Mouse (Mus musculus): Measurements from ENCODE around the gene Cyp39a1. TPM values are rescaled to one million over a fixed set of nuclear protein-coding genes. Genes with fewer than 3 reads are reported as not detected.

Gene Cyp39a1
- 24.8 and 27.3 TPM in 2 replicates for polyA plus RNA-seq (2015; fragmentation: Nextera tagmentation; extraction: Ambion mirVana)

DNA sequence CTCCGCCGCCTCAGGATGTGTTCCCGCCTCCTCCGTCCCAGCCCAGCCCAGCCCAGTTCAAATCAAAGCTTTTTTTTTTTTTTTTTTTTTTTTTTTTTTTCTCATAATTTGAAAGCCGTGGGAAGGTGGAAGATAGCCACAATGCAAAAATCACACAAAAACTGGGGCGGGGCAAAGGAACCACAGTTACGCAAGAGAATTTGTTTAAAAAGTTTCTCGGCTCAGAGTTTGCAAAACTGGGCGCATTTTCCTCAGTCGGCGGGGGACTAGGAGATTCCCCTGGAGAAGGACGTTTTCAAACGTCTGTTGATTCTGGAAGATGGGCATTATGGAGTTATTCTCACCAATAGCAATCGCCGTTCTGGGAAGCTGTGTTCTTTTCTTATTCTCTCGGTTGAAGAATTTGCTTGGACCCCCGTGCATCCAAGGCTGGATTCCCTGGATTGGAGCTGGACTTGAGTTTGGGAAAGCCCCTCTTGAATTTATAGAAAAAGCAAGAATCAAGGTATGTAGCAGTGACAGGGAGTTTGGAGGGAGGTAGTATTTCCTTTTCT lies at the start of gene Cyp39a1:
Gene Cyp39a1 (plus strand): TSS at position 136 of the 554 bp plus-strand sequence.
- Histone ChIP-seq H3K27ac (peak within 1 kb of the TSS; percentile 49; the same call in 1 of the 2 replicates), H3K9me3 (replicated peaks) (no peaks in the 10 kb centered on the region), H3K36me3 (no peaks in the 10 kb centered on the region), H3K27me3 (no peaks in the 10 kb centered on the region), H3K4me2 (peak within 1 kb of the TSS; percentile 83), H3K4me1 (peaks cover 22% of the 10 kb centered on the region), H3K9ac (peak within 1 kb of the TSS; percentile 63), H3K4me3 (replicated peaks) (peak within 1 kb of the TSS; percentile 60)
- ATAC-seq (replicated peaks; ENCODE audit: low FRiP score) = no peak; the same call in 1 of the 2 replicates
- under 1% methylated on average over 17 of the region's 17 CpGs for WGBS

DNA sequence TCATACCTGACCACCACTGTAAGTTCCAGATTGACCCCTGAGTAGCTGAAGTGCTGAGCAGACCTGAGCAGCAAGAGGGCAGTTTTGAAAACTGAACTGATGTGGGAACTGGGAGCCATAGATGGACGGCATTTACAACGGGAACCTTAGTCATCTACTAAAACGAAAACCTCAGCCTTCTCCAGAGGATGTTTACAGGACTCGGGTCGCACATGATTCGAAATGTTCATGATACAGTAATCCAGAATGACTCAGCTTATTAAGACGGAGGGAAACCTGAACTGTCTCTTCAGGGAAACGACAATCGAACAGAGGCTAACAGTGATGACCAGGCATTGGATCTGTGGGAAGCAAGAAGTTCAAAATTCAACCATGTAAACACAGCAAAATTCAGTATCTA lies 48.1 kb upstream of the Cyp39a1 start:
- Histone ChIP-seq H3K36me3 (no peaks in the 10 kb centered on the region), H3K9me3 (replicated peaks) (no peaks in the 10 kb centered on the region), H3K9ac (no peak overlapping the region), H3K27ac (no peak overlapping the region), H3K4me2 (no peak overlapping the region), H3K27me3 (no peaks in the 10 kb centered on the region), H3K4me3 (replicated peaks) (no peak overlapping the region), H3K4me1 (no peaks in the 10 kb centered on the region)
- no peak for ATAC-seq (replicated peaks; ENCODE audit: low FRiP score)
- WGBS = 86% methylated on average over 9 of the region's 9 CpGs

DNA sequence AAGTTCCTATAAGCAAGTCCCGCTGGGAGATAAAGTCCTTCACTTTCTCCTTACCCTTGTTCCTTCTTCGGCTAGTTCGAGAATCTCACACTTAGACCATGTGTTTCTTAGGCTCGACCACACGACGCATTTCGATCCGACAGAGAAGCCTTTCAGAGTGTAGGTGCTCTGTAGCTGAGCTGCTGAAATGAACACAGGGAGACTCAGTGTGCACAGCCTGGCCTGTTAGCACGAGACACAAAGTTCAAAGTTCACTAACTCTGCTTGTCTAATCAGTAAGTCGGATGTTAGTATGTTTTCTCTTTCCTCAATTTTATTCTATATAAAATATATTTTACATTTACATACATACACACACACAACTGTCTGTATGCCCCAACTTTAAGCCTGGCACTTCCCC lies 45.1 kb upstream of the Cyp39a1 start:
- Histone ChIP-seq H3K9me3 (replicated peaks) (no peaks in the 10 kb centered on the region), H3K27ac (no peak overlapping the region)
- ATAC-seq (replicated peaks; ENCODE audit: low FRiP score) = no peak

DNA sequence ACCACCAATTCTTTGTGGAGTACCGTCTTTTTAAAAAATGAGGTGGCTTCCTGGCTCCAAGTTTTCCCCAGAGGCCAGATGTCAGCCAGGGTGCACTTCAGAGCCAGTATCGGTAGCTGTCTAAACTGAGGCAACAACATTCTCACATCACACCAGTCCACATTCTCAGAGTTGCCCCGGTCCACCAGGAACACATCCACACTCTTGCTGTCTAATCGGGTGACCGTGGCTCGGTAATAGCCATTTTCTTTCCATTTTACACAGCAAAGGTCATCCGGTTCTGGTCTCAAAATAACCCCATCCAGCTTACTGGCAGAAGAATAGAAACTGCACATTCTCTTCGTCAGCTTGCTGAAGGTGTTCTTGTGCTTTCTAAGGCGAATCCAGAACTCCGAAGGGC lies 39.0 kb upstream of the Cyp39a1 start:
- Histone ChIP-seq H3K4me3 (replicated peaks) (no peak overlapping the region), H3K4me2 (no peak overlapping the region), H3K9ac (no peak overlapping the region), H3K27ac (no peak overlapping the region), H3K9me3 (replicated peaks) (peaks cover 6% of the 10 kb centered on the region; the same call in 1 of the 2 replicates), H3K36me3 (no peaks in the 10 kb centered on the region), H3K4me1 (peaks cover 16% of the 10 kb centered on the region), H3K27me3 (peaks cover 40% of the 10 kb centered on the region)
- 91% methylated on average over 10 of the region's 10 CpGs for WGBS
- no peak for ATAC-seq (replicated peaks; ENCODE audit: low FRiP score)

More for the DNA sequence above, 45.1 kb upstream of the Cyp39a1 start:
- Histone ChIP-seq H3K4me2 (no peak overlapping the region), H3K36me3 (no peaks in the 10 kb centered on the region), H3K4me1 (no peaks in the 10 kb centered on the region), H3K4me3 (replicated peaks) (no peak overlapping the region), H3K9ac (no peak overlapping the region), H3K27me3 (no peaks in the 10 kb centered on the region)
- WGBS = 86% methylated on average over 10 of the region's 10 CpGs

DNA sequence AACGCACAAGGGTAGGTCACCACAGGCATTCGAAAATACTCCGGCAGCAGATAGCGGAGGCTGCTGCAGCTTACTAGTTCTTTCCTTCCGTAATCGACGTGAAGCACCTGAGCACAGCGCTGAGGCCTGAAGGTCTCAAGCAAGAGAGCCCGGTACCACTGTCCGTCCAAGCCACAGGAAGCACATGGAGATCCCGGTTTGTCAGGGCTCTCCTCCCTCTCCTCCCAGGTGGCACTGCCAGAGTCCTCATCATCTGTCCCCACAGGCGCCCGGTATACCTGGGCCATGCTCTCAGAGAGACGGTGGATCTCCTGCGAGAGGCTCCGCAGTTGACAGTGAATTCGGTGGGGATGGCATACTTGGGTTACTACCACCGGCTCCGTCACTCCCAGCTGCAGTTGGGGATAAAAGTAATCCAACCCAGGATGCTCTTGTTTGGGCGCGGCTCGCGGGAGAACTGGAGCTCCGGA lies 38.2 kb upstream of the Cyp39a1 start:
- peak overlapping the region; percentile 83 for H3K4me2 ChIP-seq

DNA sequence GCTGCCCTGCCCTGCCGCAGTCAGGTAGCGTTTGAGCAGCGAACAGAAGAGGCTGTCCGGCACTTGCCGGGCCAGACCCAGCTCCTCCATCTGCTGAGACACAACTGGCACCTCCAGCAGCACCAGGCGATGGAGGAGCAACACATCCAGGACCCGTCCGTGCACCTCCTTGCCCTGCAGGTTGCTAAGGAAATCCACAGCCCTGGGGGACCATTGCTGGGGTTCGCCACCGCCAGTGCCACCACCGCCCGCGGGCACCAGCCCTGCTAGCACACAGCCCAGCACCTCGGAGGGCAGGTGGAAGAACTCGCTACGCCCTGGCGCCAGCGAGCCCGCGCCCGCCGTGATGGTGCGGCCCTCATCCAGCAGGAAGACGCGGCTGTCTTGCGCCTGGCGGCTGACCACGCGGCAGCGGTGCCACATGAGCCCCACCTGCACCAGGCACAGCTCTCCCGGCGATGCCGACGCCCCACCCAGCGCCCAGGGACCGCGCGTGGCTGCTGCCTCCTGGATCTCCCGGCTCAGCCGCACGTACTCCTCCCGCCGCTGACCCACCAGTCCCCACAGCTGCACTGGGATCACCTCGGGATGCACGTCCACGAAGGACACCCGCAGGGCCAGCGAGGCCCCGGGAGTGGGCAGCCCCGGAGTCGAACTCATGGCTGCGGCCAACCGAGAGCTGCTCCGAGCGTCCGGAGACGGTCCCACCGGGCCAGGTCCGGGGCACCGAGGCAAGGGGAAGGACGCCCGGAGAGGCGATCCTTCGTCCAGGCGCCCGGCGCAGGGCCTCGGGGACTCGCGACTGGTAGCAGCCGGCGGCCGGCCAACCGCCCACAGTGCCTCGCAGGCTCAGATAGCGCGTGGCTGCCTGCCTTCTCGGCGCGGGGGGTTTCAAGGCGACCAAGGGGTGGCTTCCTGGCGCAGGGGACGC lies 37.5 kb upstream of the Cyp39a1 start, which contains the start of gene Tdrd6:
Gene Tdrd6 (minus strand): TSS at position 804 of the 931 bp plus-strand sequence.
- Histone ChIP-seq H3K9me3 (replicated peaks) (peaks cover 6% of the 10 kb centered on the region; the same call in 1 of the 2 replicates), H3K4me2 (peak within 1 kb of the TSS; percentile 83), H3K4me3 (replicated peaks) (peak within 1 kb of the TSS; percentile 46), H3K9ac (peak within 1 kb of the TSS; percentile 19; the same call in 1 of the 2 replicates), H3K36me3 (no peaks in the 10 kb centered on the region), H3K27ac (no peak within 1 kb of the TSS), H3K27me3 (peaks cover 40% of the 10 kb centered on the region), H3K4me1 (peaks cover 16% of the 10 kb centered on the region)
- WGBS = 3% methylated on average over 83 of the region's 83 CpGs
- peak; percentile 77 for ATAC-seq (replicated peaks; ENCODE audit: low FRiP score)

More for the DNA sequence above, 38.2 kb upstream of the Cyp39a1 start:
- Histone ChIP-seq H3K9ac (no peak overlapping the region), H3K4me3 (replicated peaks) (peak overlapping the region; percentile 46), H3K9me3 (replicated peaks) (peaks cover 6% of the 10 kb centered on the region; the same call in 1 of the 2 replicates), H3K27me3 (peaks cover 40% of the 10 kb centered on the region), H3K27ac (no peak overlapping the region), H3K36me3 (no peaks in the 10 kb centered on the region), H3K4me1 (peaks cover 16% of the 10 kb centered on the region)
- no peak; the same call in 1 of the 2 replicates for ATAC-seq (replicated peaks; ENCODE audit: low FRiP score)
- 23% methylated on average over 24 of the region's 24 CpGs for WGBS

DNA sequence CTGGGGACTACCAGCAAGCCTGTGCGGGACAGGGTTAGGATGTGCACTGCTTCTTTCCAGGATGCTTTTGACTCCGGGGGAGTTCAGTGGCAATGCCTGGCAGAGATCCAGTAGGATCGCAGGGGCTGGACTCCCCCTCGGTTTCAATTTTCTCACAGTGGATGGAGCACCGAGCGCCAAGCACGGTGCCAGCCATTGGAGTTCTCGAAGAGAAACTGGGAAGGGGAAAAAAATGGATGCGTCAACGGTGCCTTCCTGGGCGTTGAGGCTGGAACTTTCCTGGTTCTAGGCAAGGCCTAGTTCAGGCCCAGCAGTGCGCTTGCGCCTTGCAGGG lies 36.8 kb upstream of the Cyp39a1 start:
- Histone ChIP-seq H3K27me3 (peaks cover 40% of the 10 kb centered on the region), H3K4me3 (replicated peaks) (peak overlapping the region; percentile 46), H3K4me2 (peak overlapping the region; percentile 83), H3K4me1 (peaks cover 16% of the 10 kb centered on the region), H3K27ac (no peak overlapping the region), H3K9ac (no peak overlapping the region), H3K36me3 (no peaks in the 10 kb centered on the region), H3K9me3 (replicated peaks) (peaks cover 6% of the 10 kb centered on the region; the same call in 1 of the 2 replicates)
- 40% methylated on average over 13 of the region's 13 CpGs for WGBS
- no peak for ATAC-seq (replicated peaks; ENCODE audit: low FRiP score)

DNA sequence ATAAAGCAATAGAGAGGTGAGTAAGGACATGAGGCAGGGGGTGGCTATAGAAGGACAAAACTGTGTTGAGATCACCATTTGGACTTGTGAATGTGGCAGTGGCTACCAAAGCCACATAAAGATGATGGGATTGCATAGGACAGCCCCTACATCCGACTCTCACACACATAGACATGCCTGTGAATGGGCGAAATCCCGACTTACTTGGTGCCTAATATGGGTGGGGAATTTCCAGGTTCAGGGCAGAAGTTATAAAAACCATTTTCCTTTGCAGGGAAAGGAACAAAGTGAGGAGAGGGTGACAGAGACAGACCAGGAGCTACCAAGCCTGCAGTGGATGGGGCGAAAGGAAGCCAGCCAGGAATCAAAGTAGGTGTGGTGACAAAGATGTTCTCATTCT lies 30.1 kb upstream of the Cyp39a1 start:
- 90% methylated on average over 4 of the region's 4 CpGs for WGBS
- Histone ChIP-seq H3K27ac (no peak overlapping the region), H3K4me2 (no peak overlapping the region), H3K4me1 (no peaks in the 10 kb centered on the region), H3K27me3 (no peaks in the 10 kb centered on the region), H3K9ac (no peak overlapping the region), H3K36me3 (no peaks in the 10 kb centered on the region), H3K9me3 (replicated peaks) (no peaks in the 10 kb centered on the region), H3K4me3 (replicated peaks) (no peak overlapping the region)
- ATAC-seq (replicated peaks; ENCODE audit: low FRiP score) = no peak

DNA sequence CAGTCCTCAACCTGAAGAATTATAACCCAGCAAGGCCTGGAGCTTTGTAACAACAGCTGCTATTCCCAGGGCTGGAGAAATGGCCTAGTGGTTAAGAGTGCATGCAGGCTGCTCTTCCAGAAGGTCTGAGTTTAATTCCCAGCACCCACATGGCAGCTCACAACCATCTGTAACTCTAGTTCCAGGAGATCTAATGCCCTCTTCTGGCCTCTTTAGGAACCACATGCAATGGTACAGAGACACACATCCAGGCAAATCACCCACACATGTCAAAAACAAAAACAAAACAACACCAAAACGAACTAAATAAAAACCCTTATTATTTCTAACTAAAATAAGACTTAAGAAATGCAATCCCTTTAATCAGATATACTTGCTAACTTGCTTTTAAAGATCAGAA lies 26.4 kb upstream of the Cyp39a1 start:
- H3K4me1 ChIP-seq = no peaks in the 10 kb centered on the region
- WGBS = 80% methylated on average over 1 of the region's 1 CpGs
- peaks cover 6% of the 10 kb centered on the region; the same call in 1 of the 2 replicates for H3K36me3 ChIP-seq
- H3K4me3 ChIP-seq (replicated peaks) = no peak overlapping the region
- H3K4me2 ChIP-seq = no peak overlapping the region
- H3K27ac ChIP-seq = no peak overlapping the region
- no peaks in the 10 kb centered on the region for H3K9me3 ChIP-seq (replicated peaks)
- H3K9ac ChIP-seq = no peak overlapping the region
- no peaks in the 10 kb centered on the region for H3K27me3 ChIP-seq
- no peak for ATAC-seq (replicated peaks; ENCODE audit: low FRiP score)

DNA sequence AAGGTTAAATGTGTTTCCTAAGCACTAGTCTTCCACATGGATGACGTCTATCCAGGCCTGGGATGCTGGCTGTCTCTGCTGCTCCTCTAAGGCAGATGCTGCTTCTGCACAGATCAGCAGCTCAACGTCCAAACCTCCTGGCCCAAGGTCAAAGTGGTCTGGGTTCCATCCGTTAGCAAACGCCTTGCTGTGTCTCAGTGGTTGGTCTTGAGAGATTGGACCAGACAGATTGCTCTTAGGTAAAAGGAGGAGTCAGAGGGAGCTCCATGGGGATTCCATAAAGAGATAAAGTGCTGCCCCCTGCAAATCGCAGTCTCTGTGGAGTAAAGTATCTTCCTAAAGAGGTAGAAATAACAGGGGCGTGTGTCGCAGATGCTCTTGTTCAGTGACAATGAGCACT lies 24.0 kb upstream of the Cyp39a1 start:
- Histone ChIP-seq H3K9ac (no peak overlapping the region), H3K4me3 (replicated peaks) (no peak overlapping the region), H3K36me3 (peaks cover 6% of the 10 kb centered on the region; the same call in 1 of the 2 replicates), H3K4me1 (no peaks in the 10 kb centered on the region; the same call in 1 of the 2 replicates), H3K9me3 (replicated peaks) (no peaks in the 10 kb centered on the region), H3K27me3 (no peaks in the 10 kb centered on the region), H3K27ac (no peak overlapping the region), H3K4me2 (no peak overlapping the region)
- no peak for ATAC-seq (replicated peaks; ENCODE audit: low FRiP score)
- WGBS = 76% methylated on average over 7 of the region's 7 CpGs

DNA sequence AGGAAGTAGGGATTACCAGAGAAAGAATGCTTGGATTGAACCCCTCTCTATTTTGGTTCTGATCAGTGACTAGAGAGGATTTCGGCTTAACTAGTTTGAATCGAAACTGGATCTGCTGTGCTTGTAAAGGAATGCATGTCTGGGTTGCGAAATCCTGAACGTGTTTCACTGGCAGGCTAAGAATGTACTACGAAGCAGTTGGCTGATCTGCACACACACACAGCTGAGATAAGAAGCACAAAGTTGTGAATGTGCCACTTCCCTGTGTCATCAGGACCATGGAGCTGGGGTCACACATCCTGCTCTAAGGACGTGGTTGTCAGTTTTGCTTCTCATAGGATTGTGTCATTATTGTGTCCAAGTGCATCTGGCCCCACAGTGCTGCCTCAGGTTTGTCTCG lies 22.9 kb upstream of the Cyp39a1 start:
- WGBS = 71% methylated on average over 7 of the region's 7 CpGs
- no peak overlapping the region for H3K4me3 ChIP-seq (replicated peaks)
- no peaks in the 10 kb centered on the region for H3K9me3 ChIP-seq (replicated peaks)
- H3K27me3 ChIP-seq = no peaks in the 10 kb centered on the region
- H3K4me1 ChIP-seq = no peaks in the 10 kb centered on the region; the same call in 1 of the 2 replicates
- H3K27ac ChIP-seq = no peak overlapping the region
- no peak for ATAC-seq (replicated peaks; ENCODE audit: low FRiP score)
- no peak overlapping the region for H3K4me2 ChIP-seq
- peaks cover 6% of the 10 kb centered on the region; the same call in 1 of the 2 replicates for H3K36me3 ChIP-seq
- no peak overlapping the region for H3K9ac ChIP-seq

DNA sequence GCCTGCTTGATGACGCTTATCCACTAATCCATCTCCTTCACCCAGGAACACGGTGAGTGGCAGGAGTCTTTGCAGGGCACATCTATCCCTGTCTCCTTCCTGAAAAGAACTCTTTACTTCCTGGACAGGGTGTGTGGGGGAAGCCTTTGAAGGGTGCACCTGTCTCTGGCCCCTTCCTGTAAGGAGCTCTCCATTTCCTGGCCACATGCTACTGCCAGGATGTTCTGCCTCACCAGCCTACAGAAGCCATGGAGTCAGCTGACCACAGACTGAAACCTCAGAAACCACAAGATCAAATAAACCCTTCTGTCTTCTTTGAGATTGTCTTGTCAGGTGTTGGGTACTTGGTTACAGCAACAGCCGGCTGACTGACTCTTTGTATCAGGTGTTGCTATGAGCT lies 22.1 kb upstream of the Cyp39a1 start:
- Histone ChIP-seq H3K4me1 (no peaks in the 10 kb centered on the region; the same call in 1 of the 2 replicates), H3K27ac (no peak overlapping the region), H3K4me3 (replicated peaks) (no peak overlapping the region), H3K9ac (no peak overlapping the region), H3K27me3 (no peaks in the 10 kb centered on the region), H3K36me3 (peaks cover 6% of the 10 kb centered on the region), H3K4me2 (no peak overlapping the region), H3K9me3 (replicated peaks) (no peaks in the 10 kb centered on the region)
- 87% methylated on average over 3 of the region's 3 CpGs for WGBS
- ATAC-seq (replicated peaks; ENCODE audit: low FRiP score) = no peak
